Mouse (Mus musculus): Measurements from ENCODE around the gene Mylpf.

Mylpf gene

GRCm38 (mm10) chr7:127262218-127262961 is 53.7 kb downstream of the Mylpf start:
- DNase-seq, result no peak

GRCm38 (mm10) chr7:127263526-127263925 is 54.8 kb downstream of the Mylpf start:
- DNase-seq, result no peak
